Mouse (Mus musculus) brain, adult 2 months (tissue): Measurements from ENCODE around the gene Loxl4.
A peak's percentile ranks its signal among the peaks of the same experiment; 100 is the strongest.

Experiments used
- DNase-seq: peaks from one replicate; pipeline ENCODE4 v3.0.0; 2011; ENCODE audit warnings: low read depth, low spot score

Loxl4 gene

DNA sequence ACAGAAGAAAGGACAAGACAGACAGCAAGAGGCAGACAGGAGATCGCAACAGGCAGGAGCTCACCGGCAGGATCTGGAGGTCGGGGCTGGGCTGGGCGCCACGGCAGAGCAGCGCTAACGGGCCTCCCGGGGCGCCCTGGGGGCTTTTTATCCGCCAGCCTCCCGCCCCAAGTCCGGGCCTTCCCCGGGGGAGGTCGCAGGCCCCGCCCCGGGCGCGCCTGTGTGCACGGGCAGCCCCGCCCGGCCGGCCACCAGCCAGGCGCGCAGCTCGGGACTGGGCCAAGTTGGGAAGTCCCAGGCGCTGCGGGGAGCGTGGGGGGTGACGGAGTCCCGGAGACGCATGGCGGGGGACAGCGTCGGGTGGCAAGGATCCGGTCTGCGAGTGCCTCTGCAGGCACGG is at the start of gene Loxl4:
Gene Loxl4 (minus strand): TSS at position 160 of the 400 bp plus-strand sequence.
- DNase-seq, result no peak

- peak; percentile 64 for DNase-seq
Observed at GRCm38 (mm10) chr19:42661430-42662164, 49.0 kb upstream of the Loxl4 start.

DNA sequence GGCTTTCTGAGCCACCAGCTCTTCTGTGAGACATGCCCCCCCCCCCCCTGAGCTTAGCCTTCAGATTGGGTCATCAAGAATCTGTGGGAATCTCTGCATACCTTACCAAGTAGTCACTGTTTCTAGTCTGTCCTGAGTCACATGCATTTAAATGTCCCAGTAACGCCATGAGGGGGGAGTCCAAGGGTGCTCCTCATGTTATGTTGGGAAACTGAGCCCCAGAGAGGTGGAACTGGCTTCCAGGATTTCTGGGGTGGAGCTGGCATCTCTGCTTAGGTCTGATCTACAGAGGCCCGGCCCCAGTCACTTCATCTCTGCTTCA is 47.6 kb upstream of the Loxl4 start:
- DNase-seq, result no peak

- DNase-seq, result peak; percentile 58
Observed at GRCm38 (mm10) chr19:42659354-42660243, 47.0 kb upstream of the Loxl4 start.

GRCm38 (mm10) chr19:42658435-42659135 is 46.0 kb upstream of the Loxl4 start:
- DNase-seq, result no peak

DNA sequence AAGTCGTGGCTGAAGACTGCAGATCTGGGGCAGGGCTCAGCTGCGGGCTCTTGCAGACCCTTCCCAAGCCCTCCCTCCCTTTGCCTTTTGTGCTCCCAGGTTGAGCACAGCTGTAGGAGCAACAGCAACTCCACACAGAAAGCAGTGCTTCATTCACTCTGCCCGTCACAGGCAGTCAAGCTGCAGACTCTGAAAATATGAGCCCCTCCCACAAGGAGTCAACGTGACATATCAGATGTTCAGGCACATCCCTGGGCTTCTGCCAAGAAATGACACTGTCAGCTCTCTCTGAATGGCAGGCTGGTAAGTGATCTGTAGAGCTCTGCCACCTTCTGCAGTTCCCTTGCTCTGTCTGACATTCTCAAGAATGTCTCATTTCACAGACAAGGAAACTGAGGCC is 45.2 kb upstream of the Loxl4 start:
- peak; percentile 82 for DNase-seq

GRCm38 (mm10) chr19:42657306-42657705 is 44.7 kb upstream of the Loxl4 start:
- no peak for DNase-seq

- peak; percentile 84 for DNase-seq
Observed at GRCm38 (mm10) chr19:42655006-42655405, 42.4 kb upstream of the Loxl4 start.

DNA sequence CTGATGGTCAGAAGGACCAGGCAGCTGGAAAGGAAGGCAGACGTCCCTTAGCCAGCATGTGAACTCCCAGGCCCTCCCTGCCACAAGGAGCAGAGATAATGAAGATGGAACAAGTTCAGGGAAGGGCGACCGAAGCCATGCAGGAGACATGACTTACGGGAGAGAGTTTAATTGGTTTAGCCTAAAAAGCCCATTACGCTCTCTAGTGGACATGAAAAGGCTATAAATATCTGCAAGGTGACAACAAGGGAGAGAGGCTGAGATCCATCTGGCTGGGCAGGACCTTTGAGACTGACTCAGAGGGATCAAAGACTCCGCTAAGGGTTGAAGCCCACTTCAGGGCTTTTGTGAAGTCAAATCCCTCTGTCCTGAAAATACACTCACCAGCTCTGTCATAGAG is 40.5 kb upstream of the Loxl4 start:
- DNase-seq, result no peak

- DNase-seq, result no peak
Observed at GRCm38 (mm10) chr19:42652425-42652824, 39.8 kb upstream of the Loxl4 start.

DNA sequence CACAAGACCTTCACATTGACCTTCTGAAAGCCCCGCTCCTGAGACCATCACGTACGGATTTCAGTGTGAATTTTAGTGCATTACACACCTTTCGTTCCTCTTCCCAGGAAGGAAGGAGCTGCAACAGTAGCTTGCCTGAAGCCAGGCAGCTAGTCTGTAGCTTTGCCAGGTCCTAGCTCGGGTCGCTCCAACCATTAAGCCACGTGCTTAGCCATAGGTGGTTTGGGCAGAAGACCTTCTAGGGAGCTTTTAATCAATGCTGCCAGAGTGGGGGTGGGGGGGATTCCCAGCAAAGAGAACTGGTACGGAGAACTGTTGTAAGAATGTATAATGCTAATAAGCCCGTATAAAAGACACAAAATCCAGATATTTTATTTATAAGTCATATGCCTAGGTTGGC is 27.6 kb upstream of the Loxl4 start:
- DNase-seq, result no peak

GRCm38 (mm10) chr19:42639544-42639943 is 26.9 kb upstream of the Loxl4 start:
- DNase-seq, result no peak

DNA sequence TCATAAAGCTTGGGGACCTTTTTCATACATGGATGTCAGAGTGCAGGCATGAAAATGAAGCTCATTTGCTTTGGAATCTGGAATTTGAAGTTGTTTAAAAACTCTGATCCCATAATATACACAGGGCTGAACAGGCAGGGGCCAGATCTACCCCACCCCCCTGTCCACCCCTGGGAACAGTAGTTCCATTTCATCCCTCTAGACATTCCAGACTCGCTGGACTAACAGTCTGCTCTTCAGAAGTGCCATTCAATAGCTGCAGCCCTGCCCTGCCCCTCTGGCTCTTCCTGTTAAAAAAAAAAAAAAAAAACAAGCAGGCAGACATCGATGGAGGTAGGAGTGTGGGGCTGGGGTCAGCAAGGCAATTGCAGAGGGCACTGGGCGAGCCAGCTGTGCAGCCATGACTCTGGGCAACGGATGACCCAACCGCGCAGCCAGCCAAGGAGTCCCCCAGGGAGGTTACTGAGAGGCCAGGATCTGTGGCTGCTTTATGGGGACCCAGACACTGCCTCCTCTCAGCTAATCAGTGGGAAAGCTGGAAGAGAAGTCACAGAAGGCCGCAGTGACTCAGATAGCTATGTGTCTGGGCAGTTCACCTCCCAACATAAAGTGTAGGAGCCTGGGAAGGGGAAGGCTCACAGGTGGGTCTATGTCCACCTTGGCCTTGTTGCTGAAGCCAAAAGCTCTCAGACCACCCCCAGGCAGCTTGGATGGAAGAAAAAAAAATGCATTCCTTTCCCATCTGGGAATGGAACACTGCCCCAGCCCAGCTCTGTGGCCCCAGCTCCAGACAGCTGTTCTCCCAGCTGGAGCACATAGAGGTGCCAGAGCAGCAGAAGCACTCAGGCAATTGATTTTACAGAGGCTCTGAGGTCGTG is 26.2 kb upstream of the Loxl4 start:
- DNase-seq, result no peak

- no peak for DNase-seq
Observed at GRCm38 (mm10) chr19:42636631-42637030, 24.0 kb upstream of the Loxl4 start.

DNA sequence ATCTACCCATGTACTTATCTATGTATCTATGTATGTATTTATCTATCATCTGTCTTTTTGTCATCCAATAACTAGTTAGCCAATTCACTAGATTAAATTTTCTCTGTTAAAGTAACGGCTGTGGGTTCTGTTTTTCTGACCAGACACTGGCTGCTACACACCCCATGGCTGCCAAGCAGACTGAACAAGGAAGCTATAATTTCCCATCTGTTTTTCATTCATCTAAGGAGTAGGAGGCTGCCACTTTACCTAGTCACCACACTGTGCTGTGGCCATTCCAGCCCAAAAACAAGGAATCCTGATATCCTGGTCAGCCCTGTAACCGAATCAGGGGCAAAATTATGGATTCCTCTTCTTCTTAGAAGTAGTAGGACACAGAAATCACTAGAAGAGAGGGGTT is 21.0 kb upstream of the Loxl4 start:
- DNase-seq, result no peak

DNA sequence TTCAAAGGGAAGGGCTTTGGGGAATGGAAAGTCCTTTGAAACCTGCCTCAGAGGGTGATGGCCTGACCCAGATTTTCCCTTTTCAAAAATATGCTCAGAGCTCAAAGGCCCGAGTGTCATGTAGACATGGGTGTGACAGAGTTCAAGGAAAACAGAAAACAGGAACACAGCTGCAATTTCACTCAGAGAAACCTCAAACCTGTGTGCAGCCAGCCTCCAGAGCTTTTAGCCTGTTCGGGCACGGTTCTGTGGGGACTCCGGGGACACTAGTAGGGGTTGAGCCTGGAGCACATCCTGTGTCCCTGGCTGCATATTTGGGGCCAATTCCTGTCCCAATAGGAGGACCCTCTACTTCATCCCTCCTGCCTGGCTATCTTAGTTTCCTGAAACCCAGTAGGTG is 19.7 kb upstream of the Loxl4 start:
- no peak for DNase-seq

- peak; percentile 71 for DNase-seq
Observed at GRCm38 (mm10) chr19:42631541-42631961, 18.9 kb upstream of the Loxl4 start.

GRCm38 (mm10) chr19:42628068-42628467 is 15.5 kb upstream of the Loxl4 start:
- DNase-seq, result no peak

DNA sequence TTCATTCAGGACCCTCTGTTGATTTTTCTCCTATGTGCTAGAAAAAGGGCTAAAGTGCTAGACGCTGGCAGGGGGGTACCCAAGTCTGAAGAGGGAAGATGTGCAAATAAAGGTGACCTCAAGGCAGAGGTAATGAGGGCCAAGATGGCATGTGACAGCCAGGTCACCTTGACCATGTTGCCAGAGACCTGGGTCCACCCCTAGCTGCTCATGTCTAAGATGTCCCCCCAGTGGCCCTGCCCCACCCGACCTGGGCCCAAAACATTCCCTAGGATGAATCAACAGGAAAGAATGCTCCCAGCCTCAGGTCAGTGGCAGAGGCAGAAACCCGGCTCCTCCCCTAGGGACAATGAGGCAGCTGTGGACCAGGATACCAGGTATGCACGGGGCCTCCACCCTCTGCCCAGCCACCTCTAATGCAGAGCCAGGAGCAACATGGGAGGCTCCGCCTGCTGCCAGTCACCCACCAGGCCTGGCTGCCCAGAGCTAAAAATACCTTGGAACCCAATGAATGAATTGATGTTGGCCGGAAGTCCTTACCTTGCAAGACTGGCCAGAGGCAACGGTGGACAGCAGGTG is 1.1 kb upstream of the Loxl4 start:
- DNase-seq, result no peak

DNA sequence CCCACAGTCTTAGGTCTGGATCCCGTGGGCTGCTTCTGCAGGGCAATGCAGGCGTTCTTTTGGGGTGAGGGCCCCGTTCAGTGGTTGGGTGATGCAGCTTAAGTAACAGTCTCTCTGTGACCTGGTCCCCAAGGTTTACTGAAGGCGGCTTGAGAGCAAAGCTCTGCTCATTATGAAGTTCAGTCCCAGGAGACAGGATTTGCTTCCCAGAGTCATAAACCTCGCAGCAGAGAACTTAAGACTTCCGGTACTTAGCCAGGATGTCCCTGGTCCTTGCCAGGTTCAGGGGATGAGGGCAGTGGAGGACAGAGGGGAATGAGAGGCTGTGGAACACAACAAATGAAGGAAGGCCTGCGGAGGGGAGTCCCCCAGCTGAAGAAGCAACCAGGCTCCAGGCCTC is 503 bp upstream of the Loxl4 start:
- no peak for DNase-seq

DNA sequence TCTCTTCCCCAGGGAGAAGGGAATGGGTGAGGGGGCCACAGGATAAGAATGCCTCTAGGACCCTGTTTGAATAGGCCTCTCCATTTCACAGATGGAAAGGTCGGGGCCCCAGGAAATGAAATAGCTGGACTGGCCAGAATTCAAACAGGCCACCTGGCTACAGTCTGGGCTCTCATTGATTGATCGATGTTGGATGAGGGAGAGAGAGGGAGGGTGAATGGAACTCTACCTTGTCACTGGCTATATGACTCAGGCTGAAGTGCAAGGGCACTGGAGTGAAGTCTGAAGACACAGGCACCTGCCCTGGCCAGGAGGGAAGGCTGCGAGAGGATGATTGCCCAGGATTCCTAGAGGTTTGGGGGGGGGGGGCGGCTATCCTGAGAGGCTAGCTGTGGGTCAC is 867 bp downstream of the Loxl4 start:
- DNase-seq, result no peak
